Mouse (Mus musculus) urinary bladder, postnatal 10 days (tissue): ENCODE measurements around the gene Cyth3.

Experiments used
- DNase-seq: peaks from one replicate; pipeline ENCODE4 v3.0.0; 2022; ENCODE audit warnings: low spot score

Cyth3 gene

DNA sequence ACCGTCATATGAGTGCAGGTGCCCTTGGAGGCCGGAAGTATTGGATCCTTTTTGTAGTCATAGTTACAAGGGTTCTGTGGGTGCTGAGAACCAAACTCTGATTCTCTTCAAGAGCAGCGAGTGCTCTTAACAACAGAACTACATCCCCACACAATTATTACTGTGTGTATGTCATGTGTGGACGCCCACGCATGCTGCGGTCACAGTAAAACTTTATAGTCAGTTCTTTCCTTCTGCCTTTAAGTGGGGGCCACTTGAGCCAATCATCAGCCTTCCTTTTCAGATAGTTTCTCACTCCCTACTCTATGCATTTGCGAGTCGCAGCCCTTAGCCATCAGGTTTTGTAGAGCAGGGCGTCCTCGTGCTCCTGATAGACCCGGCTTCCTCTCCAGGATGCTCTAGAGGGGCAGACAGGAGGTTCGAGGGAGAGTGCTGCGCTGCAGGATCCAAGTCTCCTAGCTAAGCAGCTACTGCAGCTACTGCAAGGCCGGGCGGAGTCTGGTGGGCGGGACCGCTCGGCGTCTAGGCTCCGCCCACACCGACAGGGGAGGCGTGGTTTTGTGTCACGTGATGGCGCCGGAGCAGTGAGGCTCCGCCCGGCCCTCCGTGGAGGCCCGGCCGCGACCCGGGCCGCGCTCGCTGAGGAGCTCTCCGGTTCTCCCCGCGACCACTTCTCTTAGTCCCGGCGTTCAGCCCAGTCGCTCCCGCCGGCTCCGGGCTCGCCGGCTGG is at the start of gene Cyth3:
Cyth3 (plus strand) TSS at position 555 of the 730 bp plus-strand sequence.
- DNase-seq = peak; percentile 86

DNA sequence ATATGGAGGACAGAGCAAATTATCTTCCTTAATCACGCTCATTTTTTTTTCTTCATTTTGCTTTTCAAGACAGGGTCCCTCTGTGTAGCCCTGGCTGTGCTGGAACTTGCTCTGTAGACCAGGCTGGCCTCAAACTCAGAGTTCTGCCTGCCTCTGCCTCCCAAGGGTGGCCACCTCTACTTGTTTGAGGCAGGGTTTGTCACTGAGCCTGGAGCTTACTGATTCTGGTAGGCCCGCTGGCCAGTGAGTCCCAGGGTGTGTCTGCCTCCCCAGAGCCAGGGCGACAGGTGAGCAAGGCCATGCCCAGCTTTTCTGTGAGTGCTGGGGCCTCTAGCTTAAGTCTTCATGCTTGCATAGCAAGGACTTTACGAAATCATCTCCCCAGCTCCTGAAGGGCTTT is 49.2 kb upstream of the Cyth3 start:
- no peak for DNase-seq

DNA sequence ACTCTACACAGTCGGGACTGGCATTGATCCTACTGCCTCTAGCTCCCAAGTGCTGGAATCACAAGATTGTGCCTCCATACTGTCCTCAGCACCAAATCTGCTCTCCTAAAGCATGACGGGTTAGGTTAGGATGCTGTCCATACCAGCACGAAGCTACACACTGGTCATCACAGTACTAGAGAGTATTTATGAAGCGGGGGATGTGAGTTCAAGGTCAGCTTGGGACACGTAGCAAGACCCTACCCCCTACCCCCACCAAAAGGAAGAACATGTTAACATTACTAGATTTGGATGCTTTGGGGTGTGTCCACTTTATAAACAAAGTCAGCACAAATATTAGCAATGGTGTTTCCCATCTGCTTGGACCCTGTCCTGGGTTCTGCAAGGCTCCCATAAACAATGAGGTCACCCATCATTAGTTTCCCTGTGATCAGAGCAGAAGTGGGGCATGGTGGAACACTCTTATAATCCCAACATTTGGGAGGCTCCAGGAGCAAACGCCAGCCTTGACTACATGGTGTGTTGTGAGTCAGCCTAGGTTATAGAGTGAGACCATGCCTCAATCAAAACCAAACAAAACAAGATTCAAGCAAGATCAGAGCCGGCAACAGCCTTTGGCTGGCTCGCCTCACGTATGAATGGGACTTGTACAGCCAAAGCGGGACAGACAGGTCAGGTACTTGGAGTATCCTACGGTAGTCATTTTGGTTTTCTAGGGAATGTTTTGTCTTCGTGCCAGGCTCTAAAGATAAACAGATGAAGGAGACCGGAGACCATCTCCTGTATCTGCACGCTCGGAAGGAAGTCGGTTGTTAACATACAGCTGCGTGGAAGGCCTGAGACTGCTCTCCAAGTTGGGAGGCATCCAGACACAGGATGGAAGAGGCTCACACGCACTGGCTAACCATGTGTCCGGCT is 47.7 kb upstream of the Cyth3 start:
- DNase-seq = no peak

DNA sequence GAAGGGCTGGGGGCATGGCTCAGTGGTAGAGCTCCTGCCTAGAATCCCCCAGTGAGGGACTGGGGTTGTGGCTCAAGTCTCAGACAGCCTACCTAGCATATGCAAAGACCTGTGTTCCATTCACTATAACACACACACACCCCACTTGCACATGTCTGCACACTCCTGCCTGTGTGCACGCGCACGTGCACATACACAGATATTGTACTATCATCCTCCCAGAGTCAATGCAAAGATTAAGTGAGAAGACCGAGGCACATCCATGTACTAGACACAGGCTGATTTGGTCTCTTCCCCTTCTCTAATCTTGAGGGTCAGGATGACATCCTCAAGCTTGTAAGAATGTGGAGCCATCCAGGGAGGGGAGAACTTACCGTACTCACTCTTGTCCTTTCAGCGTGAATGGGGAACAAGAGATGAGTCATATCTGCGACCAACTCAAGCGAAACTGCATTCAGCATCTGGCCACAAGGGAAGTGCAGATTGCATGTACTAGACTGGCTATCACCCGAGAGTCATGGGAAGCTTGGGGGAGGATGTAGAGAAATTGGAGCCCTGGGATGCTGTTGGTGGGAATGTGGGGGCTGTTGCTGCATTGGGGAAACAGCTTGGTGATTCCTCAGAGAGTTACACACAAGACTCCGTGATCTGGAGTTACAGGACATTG is 42.6 kb upstream of the Cyth3 start:
- no peak for DNase-seq

DNA sequence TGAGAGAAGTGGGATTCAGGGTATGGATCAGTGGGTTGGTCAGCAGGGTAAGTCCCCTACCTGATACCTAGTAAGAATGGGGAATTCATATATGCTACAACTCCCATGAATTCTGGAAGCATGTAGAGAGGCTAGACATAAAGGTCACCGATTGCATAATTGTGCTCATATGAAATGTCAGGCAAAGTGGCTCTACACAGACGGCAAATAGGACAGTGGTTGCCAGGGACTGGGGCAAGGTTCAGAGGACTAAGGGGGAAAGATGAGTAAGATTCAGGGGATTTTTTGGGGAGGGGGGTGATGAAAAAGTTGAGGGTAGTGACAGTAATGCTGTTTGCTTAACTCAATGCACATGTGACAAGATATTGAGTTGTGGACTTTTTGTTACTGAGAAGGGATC is 41.3 kb upstream of the Cyth3 start:
- DNase-seq = no peak

DNA sequence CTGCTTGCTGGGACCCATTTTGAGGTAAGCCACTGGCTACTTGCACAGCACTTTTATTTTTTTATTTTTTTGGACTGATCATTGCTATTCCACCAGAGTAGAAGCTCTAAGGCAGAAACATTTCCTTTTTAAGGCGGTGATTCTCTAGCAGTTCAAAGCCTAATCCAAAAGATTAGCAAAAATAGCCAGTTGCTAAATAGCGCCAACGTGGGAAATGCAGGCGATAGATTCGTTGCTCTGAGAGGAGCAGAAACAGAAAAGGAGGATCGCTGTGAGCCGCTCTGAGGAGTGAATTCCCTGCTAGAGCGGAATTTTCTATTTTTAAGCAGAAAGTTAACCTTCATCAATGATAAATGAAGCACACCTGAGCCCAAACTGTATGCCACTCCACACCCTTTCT is 40.4 kb upstream of the Cyth3 start:
- no peak for DNase-seq

DNA sequence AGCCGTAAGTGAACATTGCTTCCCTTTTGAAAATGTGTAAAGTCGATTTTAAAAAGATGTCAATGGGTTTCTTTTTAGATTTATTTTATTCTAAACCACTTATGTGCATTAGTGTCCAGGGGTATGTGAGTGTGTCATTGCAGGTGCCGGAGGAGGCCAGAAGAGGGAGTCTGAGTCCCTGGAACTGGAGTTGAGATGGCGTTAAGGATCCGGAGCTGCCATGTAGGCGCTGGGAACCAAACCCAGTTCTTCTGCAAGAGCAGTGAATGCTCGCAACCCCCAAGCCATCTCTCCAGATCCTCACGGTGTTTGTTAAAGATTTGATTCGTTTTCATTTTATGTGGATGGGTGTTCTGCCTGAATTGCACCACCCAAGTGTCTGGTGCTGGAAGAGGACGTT is 39.2 kb upstream of the Cyth3 start:
- DNase-seq = no peak

DNA sequence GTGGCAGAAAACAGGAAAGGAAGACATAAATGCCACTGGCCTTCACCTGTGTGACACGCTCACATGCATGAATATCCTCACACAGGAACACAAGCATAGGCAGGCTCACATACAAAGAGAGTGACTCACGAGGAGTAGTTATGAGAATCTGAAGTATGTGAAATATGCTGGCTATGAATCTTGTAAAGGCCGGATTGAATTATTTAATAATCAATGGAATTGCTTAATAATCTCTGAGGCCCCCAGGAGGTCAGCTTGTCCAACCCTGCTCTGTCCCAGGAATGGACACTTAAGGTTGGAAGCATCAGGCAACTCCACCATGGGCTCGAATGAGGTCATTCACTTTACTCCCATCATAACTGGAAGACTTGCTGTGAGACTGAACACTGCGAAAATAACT is 37.3 kb upstream of the Cyth3 start:
- no peak for DNase-seq

DNA sequence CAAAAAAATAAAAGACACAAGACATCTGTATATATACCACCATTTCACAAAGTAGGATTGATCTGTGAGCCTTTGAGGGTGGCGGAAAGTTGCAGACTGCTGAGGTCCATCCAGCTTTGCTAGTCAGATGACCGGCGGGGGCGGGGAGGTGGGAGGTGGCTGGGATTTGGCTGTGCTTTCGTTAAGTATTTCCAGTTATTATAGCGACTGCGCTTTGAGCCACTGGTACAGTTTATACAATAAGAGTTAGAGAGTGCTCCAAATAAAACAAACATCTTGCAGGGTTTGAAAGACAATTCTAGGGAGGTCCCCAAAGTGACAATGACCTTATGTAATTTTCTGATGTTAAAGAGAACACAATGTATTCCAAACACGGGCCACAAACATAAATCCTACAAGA is 35.9 kb upstream of the Cyth3 start:
- DNase-seq = no peak

DNA sequence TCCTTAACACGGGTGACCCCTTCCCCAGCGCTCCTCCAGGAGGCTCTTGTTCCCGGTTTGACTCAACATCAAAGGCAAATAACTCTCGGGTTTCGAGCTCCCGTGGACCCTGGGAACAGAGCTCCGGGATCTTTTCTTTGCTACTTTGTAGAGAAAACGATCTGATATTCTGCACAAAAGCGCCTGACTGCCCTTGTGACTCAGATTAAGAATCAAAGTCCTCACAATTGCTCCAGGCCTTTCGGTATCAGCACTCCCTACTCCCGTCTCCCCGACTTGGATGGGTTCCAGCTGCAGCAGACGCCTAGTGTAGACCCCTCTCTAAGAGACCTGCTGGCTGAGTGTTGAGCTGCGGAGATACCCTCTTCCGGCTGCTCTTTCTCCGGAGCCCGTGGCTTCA is 33.1 kb upstream of the Cyth3 start:
- DNase-seq = no peak

DNA sequence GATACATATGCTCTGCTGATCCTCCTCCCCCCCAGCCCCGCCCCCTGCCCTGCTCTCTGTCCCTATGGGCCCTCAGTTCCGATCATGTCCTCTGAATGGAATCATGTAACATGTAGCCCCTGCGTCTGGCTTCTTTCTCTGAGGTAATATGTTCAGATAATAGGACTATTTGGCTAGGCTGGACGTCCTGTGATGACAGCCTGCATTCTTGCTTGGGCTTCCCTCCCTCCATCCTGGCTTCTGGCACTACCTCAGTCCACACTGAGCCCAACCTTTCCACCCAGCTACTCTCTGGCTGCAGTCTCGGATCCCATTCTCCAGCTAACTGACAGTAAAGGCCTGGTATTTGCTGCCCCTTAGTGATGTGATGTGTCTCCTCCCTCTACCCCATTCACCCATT is 29.3 kb upstream of the Cyth3 start:
- no peak for DNase-seq

DNA sequence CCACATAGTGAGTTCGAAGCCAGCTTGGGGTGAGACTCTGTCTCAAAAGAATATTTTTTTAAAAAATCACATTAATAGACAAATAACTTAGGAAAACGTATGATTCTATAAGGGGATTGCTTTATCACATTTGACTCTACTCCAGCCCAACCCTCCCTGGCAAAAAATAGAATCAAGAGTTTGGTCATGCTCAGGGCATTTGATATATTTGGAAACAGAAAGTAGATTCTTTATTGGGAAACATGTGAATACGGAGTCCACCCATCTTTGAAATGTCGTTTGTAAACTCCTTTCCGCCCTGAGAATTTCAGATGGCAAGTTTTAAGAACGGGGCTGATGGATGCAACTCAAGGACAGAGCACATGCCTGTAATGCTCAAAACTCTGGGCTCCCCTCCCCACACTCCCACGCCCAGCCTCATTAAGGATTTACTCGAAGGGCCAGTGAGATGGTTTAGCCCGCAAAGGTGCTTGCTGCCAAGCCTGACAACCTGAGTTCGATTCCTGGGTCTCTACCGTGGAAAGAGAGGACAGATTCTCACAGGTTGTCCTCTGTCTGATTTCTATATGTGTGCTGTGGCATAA is 28.6 kb upstream of the Cyth3 start:
- DNase-seq = no peak

DNA sequence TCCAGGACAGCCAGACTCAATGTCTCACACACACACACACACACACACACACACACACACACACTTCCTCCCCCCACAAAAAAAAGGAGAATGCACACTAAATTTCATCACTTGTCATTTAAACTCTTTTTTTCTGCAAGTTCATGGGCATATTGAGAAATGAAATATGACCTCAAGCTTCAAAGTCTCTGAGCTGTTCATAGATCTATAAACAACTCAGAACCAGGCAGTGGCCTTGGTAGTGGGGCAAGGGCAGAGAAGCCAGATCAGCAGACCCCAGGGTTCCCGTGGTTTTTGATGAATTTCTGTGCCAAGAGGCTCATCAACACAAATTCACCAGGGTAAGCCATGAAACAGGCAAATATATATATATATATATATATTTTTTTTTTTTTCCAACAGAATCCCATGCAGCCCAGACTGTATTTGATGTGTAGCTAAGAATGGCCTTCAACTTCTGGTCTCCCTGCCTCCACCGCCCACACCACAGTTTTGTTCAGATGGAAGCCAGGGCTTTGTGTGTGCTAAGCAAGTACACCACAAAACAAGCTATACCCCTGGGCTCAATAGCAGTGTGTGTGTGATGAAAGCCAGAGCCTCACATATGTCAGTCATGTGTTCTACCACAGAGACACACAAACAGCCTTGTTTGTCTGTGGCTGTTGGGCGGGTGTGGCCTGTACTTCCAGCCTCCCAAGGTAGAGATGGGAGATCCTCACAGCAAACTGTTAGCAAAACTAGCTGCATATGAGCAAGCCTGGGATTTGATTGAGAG is 27.8 kb upstream of the Cyth3 start:
- no peak for DNase-seq

DNA sequence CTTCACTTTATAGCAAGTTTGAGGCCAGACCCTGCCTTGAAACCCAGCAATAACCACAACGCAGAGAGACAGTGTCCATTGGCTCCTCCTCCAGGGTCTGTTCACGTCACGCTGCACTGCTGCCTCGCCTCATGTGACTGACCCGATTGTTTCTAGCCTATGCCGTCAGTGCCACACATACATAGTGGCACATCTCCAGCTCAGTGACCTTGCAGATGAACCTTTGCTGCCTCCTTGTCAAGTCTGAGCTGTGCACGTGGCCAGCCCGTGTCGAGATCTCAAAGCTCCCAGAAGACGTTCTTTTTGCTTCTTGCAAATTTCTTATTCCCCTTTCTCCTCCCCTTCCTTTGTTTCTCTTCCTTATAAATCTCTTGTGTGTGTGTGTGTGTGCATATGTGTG is 20.2 kb upstream of the Cyth3 start:
- no peak for DNase-seq

DNA sequence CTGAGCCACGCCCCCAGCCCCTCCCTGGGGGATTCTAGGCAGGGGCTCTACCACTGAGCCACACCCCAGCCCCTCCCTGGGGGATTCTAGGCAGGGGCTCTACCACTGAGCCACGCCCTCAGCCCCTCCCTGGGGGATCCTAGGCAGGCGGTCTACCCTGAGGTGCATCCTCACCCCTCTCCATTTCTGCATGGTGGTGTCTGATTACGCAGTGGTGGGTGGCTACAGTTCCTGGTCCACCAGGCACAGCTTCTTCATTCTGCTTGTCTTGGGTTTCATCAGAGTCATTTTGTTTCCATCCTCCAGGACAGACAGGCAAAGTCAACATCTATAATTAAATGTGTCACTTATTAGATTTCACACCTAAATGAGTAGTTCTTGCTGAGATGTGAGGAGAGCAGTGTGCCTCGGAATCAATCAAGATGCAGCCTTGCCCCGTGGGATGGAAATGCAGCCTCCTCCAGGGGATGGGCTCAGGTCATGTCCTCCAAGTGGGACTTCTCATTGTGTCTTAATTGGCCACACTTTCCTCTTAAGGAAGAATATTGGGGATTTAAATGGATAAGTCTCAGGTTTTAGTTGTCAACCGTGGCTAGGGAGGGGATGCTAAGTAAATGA is 18.0 kb upstream of the Cyth3 start:
- no peak for DNase-seq

DNA sequence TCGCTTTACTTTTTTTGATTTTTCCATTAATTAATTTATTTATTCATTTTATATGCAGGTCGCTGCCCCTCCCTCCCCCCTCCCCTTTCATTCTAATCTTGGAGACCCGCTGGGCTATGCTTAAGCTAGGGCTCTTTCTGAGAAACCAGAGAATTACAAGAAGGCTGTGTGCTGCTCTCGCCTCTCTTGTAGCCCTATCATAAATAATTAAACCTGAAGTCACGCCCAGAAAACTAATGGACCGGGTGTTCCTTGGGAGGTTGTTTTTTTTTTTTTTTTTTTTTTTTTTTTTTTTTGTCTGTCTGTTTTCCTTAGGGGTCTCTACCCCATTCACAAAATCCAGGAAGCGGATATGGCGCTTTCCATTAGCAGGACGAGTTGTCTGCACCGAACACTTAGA is 15.5 kb upstream of the Cyth3 start:
- no peak for DNase-seq

DNA sequence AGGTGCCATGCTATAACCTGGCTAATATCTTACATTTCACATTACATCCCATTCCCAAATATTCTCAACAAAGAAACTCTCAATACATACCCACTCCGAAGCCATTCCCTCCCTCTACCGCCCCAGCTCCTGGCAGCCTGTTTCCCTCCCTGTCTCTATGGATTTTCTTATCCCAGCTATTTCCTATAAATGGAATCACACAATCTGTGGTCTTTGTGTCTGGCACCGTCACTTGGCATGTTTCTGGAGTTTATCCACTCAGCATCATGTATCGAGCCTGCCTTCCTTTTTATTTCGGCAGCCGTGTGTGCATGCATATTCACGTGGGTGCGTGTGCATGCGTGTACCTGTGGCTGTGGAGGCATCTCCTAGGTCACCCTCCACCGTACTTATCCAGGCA is 14.1 kb upstream of the Cyth3 start:
- no peak for DNase-seq

DNA sequence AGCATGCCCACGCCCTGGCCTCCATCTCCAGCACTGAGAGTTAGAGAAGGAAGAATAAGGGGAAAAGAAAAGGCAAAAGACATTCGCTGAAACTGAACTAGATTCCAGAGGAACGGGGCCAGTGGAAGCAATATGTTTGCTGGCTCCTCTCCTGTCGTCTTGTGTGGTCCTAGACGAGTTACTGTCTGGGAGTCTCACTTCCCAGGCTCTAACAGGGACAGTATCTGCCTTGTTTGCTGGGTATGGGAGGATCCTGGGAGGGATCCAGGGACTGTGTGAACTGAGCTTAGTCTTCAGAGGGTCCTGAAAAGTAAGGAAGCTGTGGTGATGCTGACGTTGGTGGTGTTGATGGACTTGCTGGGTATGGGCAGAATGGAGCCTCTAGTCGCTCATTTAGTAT is 10.3 kb upstream of the Cyth3 start:
- no peak for DNase-seq

DNA sequence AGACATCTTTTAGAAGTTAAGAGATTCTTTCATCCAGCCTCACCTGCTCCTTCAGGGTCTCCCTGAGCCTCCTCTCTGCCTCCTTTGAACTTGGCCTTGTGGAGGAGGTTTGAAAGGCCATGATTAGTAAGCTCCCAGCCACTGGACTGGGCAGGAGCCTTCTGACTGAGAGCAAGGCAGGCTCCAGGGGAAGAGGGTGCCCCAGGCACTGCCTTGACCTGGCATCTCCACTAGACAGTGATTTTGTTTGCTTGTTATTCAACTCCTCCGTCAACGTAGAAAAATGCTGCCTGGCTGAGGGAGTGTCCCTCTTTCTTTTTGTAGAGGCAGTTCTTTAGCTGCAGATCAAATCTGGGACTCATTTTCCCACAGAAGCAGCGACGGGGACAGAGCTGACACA is 9.0 kb upstream of the Cyth3 start:
- no peak for DNase-seq

DNA sequence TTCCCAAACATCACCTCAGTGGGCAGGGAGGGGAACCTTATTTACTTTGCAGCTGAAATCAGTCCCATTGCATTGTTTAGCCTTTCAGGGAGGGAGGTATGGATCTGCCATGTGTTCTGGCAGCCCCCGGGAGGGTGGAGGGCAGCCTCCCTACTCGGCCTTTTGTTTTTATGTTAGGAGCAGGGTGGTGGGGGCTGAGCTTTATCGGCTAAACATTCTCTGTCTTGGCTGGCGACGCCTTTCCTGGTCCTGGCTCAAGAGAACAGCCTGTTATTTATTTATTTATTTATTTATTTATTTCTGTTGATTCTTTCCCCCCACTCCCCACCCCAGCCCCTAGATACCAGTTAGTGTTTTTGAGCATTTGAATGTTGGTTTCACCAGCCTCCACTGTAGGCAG is 7.7 kb upstream of the Cyth3 start:
- DNase-seq = no peak

DNA sequence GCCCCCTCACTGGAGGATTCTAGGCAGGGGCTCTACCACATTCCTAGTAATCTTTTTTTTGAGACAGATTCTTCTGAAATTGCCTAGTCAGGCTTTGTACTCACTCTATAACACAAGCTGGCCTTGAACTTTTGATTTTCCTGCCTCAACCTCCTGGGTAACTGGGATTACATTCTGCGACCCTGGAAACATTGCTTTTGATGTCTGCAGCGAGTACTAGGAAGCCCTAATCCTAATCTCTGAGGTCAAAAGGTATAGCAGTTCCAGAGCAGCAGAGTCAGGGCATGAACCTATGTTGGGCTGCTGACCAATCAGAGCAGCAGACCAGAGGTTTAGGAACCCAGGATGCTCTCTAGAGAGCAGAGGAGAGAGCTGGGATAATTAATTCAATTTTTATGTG is 6.9 kb upstream of the Cyth3 start:
- no peak for DNase-seq
